ENCODE assay signal across 15 mouse cellular contexts in the genomic region with DNA sequence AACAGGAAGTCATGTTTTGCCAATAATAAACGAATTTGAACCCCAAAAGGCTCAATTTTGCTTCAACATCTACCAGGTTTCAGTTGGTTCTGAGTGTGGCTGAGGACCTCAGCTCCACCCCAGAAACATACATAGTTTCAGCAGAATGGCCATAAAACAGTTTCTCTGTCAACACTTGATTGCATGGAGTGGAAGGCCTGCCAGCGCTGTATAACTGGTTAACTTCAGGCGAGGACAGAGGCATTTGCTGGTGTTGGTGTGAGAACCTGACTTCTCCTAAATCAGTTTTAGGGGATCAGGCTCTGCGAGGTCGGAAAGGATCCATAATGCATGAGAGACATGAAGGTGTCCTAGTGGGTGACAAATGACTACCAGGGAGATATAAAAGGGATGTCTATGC.
"Had no signal": no experiment of that assay in that cellular context is flagged by ENCODE, and none has a peak within 500 bp of the region (broad histone marks: within the 10 kb centered on the region; RNA-seq: fewer than 3 reads in every experiment).

No protein-coding gene starts in this region.

- H3K4me2 ChIP-seq: neural tube, embryonic 15.5 days; stomach, embryonic 15.5 days had no signal

- H3K27me3 ChIP-seq: neural tube, embryonic 15.5 days; stomach, embryonic 15.5 days had no signal

- H3K27ac ChIP-seq: neural tube, embryonic 15.5 days; stomach, embryonic 15.5 days; stomach, postnatal 0 days had no signal

- H3K9me3 ChIP-seq: neural tube, embryonic 15.5 days; stomach, embryonic 15.5 days had no signal

- H3K9ac ChIP-seq: neural tube, embryonic 15.5 days; stomach, embryonic 15.5 days had no signal

- H3K4me3 ChIP-seq: neural tube, embryonic 15.5 days; stomach, embryonic 15.5 days had no signal

- H3K36me3 ChIP-seq: neural tube, embryonic 15.5 days; stomach, embryonic 15.5 days had no signal

- H3K4me1 ChIP-seq: neural tube, embryonic 15.5 days; stomach, embryonic 15.5 days had no signal

- DNase-seq: retina, postnatal 1 day; right cerebral cortex, adult 18-20 months; right cerebral cortex, postnatal 14 days; right cerebral cortex, postnatal 25 days; right cerebral cortex, postnatal 4 days; spleen, adult 18-20 months; thymus, adult 18-20 months; thymus, adult 2 months; thymus, postnatal 14 days; thymus, postnatal 25 days; thymus, postnatal 36 days; thymus, postnatal 4 days had no signal
